Mouse (Mus musculus): Measurements from ENCODE around the gene Prkaca.

Gene Prkaca

GRCm38 (mm10) chr8:84038015-84038414, 65.2 kb downstream of the Prkaca start:
- peak; percentile 69 for DNase-seq (ENCODE audit: low read depth)

GRCm38 (mm10) chr8:84039050-84039449, 66.3 kb downstream of the Prkaca start:
- DNase-seq (ENCODE audit: low read depth): peak; percentile 86

- DNase-seq (ENCODE audit: low read depth): peak; percentile 47
These were observed 69.5 kb downstream of the Prkaca start, which contains the start of gene Il27ra for GRCm38 (mm10) chr8:84042066-84042947. Gene Il27ra, minus strand, starts transcription at chr8:84042589.

GRCm38 (mm10) chr8:84042948-84043342, 70.2 kb downstream of the Prkaca start:
- DNase-seq (ENCODE audit: low read depth): peak; percentile 51

GRCm38 (mm10) chr8:84044103-84044502, 71.3 kb downstream of the Prkaca start:
- DNase-seq (ENCODE audit: low read depth): no peak

- no peak for DNase-seq (ENCODE audit: low read depth)
These were observed 72.1 kb downstream of the Prkaca start, which contains the start of gene Rln3 for GRCm38 (mm10) chr8:84044900-84045299. Gene Rln3, minus strand, starts transcription at chr8:84045000.

All from NIH3T3 (cell line).